Mouse (Mus musculus): ENCODE data around the gene Pde6d.

DNA sequence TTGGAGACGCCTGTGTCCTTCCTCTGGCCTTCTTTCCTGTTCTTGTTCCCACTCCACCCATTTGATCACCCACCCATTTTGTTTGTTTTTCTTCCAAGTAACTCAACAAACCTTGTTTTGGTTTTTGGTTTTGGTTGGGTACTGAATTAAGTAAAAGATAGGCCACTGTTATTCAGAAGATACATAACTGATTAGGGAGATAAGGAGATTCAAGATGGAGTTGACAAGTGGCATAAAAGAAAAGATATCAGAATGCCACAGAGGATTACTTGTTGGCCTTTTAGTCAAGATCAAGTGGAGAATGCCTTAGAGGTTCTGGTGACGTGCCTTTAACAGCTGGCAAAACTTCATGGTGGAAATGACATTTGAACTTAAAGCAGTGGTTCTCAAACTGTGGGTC lies 1.3 kb upstream of the Pde6d start:
- TF ChIP-seq CTCF (IDR thresholded peaks at IDR 0.05; ENCODE audit: control insufficient read depth, insufficient read depth, insufficient replicate concordance, low read depth, low read length) (no peak), POLR2A (IDR thresholded peaks at IDR 0.05; ENCODE audit: control insufficient read depth, low read depth, low read length) (no peak)
